Mouse (Mus musculus) retina, adult 2 months (tissue): ENCODE data around the gene Ror1.

Source experiments
- DNase-seq: peaks from one replicate; pipeline ENCODE4 v3.0.0-alpha.2; 2012; ENCODE audit warnings: low read depth, low spot score

Gene Ror1

GRCm38 (mm10) chr4:100311775-100312537 lies 216.4 kb downstream of the Ror1 start:
- no peak for DNase-seq

- no peak for DNase-seq
Observed at GRCm38 (mm10) chr4:100315066-100315465, 219.5 kb downstream of the Ror1 start.

GRCm38 (mm10) chr4:100321758-100322157 lies 226.2 kb downstream of the Ror1 start:
- no peak for DNase-seq

- no peak for DNase-seq
Observed at GRCm38 (mm10) chr4:100324719-100325515, 229.3 kb downstream of the Ror1 start.

GRCm38 (mm10) chr4:100328361-100328970 lies 232.9 kb downstream of the Ror1 start:
- DNase-seq: no peak

GRCm38 (mm10) chr4:100335168-100335567 lies 239.6 kb downstream of the Ror1 start:
- DNase-seq: no peak

GRCm38 (mm10) chr4:100347791-100348190 lies 252.2 kb downstream of the Ror1 start:
- DNase-seq: no peak

GRCm38 (mm10) chr4:100350106-100350795 lies 254.7 kb downstream of the Ror1 start:
- DNase-seq: no peak

- no peak for DNase-seq
Observed at GRCm38 (mm10) chr4:100351797-100352290, 256.3 kb downstream of the Ror1 start.

- DNase-seq: no peak
Observed at GRCm38 (mm10) chr4:100355566-100355965, 260.0 kb downstream of the Ror1 start.

GRCm38 (mm10) chr4:100357881-100358589 lies 262.4 kb downstream of the Ror1 start:
- no peak for DNase-seq

- no peak for DNase-seq
Observed at GRCm38 (mm10) chr4:100363666-100364065, 268.1 kb downstream of the Ror1 start.

GRCm38 (mm10) chr4:100368691-100369090 lies 273.1 kb downstream of the Ror1 start:
- DNase-seq: no peak

- DNase-seq: no peak
Observed at GRCm38 (mm10) chr4:100369541-100370174, 274.1 kb downstream of the Ror1 start.

- no peak for DNase-seq
Observed at GRCm38 (mm10) chr4:100372806-100373205, 277.2 kb downstream of the Ror1 start.

GRCm38 (mm10) chr4:100373780-100374179 lies 278.2 kb downstream of the Ror1 start:
- DNase-seq: no peak

GRCm38 (mm10) chr4:100375286-100375685 lies 279.7 kb downstream of the Ror1 start:
- no peak for DNase-seq

GRCm38 (mm10) chr4:100376163-100376562 lies 280.6 kb downstream of the Ror1 start:
- no peak for DNase-seq

- no peak for DNase-seq
Observed at GRCm38 (mm10) chr4:100377231-100377630, 281.6 kb downstream of the Ror1 start.

- DNase-seq: no peak
Observed at GRCm38 (mm10) chr4:100377996-100378395, 282.4 kb downstream of the Ror1 start.
